Mouse (Mus musculus) G1E (cell line): Measurements from ENCODE around the gene Akap13. TPM values are rescaled to one million over a fixed set of nuclear protein-coding genes. Genes with fewer than 3 reads are reported as not detected.

Experiments
- ATAC-seq: 2 replicates; pipeline ENCODE4 v1.8.0; 2016; ENCODE audit warnings: mild to moderate bottlenecking; ENCODE audit not compliant: insufficient number of reproducible peaks, poor library complexity, low FRiP score, severe bottlenecking; ENCODE audit errors: extremely low read depth
- DNase-seq: peaks from one replicate; pipeline ENCODE4 v3.0.0; 2012; ENCODE audit warnings: low spot score
- H3K27me3 ChIP-seq: 2 replicates; pipeline ENCODE4 v1.6.1; 2012; ENCODE audit warnings: mild to moderate bottlenecking, low read length, inconsistent platforms; ENCODE audit not compliant: insufficient read depth
- H3K36me3 ChIP-seq: replicated peaks from 2 replicates; pipeline ENCODE3; 2012; ENCODE audit warnings: mild to moderate bottlenecking, inconsistent platforms
- H3K4me1 ChIP-seq: 2 replicates; pipeline ENCODE4 v1.6.1; 2012; ENCODE audit warnings: low read depth, low read length, inconsistent platforms, mixed read lengths; ENCODE audit not compliant: insufficient read depth
- H3K4me3 ChIP-seq: 2 replicates; pipeline ENCODE4 v1.5.1; 2012; ENCODE audit warnings: low read depth, mild to moderate bottlenecking, inconsistent platforms, low read length, moderate library complexity, mixed read lengths
- H3K9me3 ChIP-seq: replicated peaks from 2 replicates; pipeline ENCODE4 v1.6.1; 2012; ENCODE audit warnings: inconsistent platforms
- CTCF ChIP-seq: IDR thresholded peaks from 2 replicates; pipeline ENCODE4 v1.5.1; 2012; ENCODE audit warnings: low read depth, low read length, inconsistent platforms, mixed read lengths
- GATA1 ChIP-seq: IDR thresholded peaks from 2 replicates; pipeline ENCODE4 v1.6.1; 2012; ENCODE audit warnings: borderline replicate concordance, low read length, inconsistent platforms, mixed read lengths
- GATA2 ChIP-seq: IDR thresholded peaks from 2 replicates; pipeline ENCODE4 v1.6.1; 2012; ENCODE audit warnings: low read depth, low read length, inconsistent platforms, borderline replicate concordance
- POLR2AphosphoS5 ChIP-seq: IDR thresholded peaks from 2 replicates; pipeline ENCODE4 v1.6.1; 2012; ENCODE audit warnings: low read depth, low read length, inconsistent platforms; ENCODE audit not compliant: insufficient replicate concordance
- TAL1 ChIP-seq: conservative IDR thresholded peaks from 2 replicates; pipeline ENCODE4 v1.6.1; 2012; ENCODE audit warnings: low read depth, low read length, inconsistent platforms, mixed read lengths
- polyA plus RNA-seq: library from polyadenylated mRNA; stranded (reverse); fragments of >175 nt; gene quantifications from 2 replicates; pipeline ENCODE4 v1.2.3, GENCODE M21; 2012
- total RNA-seq, 2 experiments: library from RNA; stranded (forward) in 1 of 2; stranded (reverse) in 1 of 2; fragments of 200-1000 nt in 1 of 2; fragments of >200 nt in 1 of 2; fragmentation: Nextera tagmentation in 1 of 2; gene quantifications; 2 replicates each; pipeline ENCODE4 v1.2.3; 2014 to 2017

Gene Akap13
- total and polyA plus RNA-seq, 3 experiments, result 2.8 to 123 (median 47.0) TPM

DNA sequence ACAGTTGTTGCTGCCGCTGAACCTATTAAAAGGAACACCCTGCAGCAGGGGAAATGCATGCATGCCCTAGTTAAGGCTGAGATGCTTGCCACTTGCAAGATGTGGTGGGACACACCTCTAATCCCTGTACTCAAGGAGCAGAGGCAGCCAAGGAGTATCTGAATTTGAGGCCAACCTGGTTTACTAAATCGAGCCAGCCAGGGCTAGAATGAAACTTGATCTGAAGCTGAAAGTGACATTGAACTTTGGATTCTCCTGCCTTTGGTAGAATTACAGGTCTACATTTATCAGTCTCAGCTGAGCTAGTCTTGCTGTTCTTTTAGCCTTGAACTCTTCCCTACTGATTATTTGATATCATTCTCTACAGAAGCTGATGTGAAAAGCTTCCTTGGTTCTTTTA, 172.5 kb downstream of the Akap13 start:
- Histone ChIP-seq H3K27me3 (no peaks in the 10 kb centered on the region), H3K4me3 (no peak overlapping the region), H3K36me3 (peaks cover 20% of the 10 kb centered on the region), H3K4me1 (no peaks in the 10 kb centered on the region; the same call in 1 of the 2 replicates), H3K9me3 (no peaks in the 10 kb centered on the region)
- ATAC-seq (no peak), DNase-seq (no peak)
- no peak for TF ChIP-seq GATA2
- TF ChIP-seq TAL1, result no peak
- no peak for TF ChIP-seq GATA1
- TF ChIP-seq POLR2AphosphoS5, result no peak
- no peak for TF ChIP-seq CTCF

DNA sequence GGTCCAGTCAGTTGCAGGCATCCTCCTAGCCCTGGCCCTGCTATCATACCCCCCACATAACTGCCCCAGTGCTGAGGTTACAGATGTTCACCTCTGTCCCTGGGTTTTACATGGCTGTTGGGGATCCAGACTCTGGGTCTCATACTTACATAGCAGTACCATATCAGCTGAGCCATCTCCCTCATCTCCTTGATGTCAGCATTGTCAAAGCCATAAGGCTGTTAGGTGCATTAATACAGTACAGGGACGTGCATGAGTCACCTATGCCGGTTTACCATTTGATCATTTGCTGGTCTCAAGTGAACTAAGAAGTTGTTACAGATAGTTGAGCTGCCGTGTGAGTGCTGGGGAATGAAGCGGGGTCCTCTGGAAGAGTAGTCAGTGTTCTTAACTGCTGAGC, 174.3 kb downstream of the Akap13 start:
- Histone ChIP-seq H3K36me3 (peaks cover 17% of the 10 kb centered on the region), H3K27me3 (no peaks in the 10 kb centered on the region), H3K9me3 (no peaks in the 10 kb centered on the region), H3K4me1 (no peaks in the 10 kb centered on the region; the same call in 1 of the 2 replicates), H3K4me3 (no peak overlapping the region)
- DNase-seq (no peak), ATAC-seq (no peak)
- TF ChIP-seq CTCF (no peak), POLR2AphosphoS5 (no peak), GATA1 (no peak), TAL1 (no peak)

DNA sequence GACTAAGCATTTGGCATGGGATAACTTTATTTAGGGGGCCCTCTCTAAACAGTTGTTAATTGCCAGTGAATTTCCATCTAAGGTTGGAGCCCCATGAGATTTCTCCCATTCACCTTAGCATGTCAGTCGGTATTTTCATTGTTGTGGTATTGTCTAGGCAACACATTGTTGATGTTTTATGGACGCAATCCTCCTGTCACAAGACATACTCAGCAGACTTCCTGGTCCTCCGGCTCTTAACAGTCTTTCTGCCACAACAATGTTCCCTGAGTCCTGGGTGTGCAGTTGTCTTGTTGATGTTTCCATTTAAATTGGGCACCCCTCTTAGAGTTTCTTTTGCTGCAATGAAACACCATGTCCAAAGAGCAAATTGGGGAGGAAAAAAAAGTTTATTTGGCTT, 177.6 kb downstream of the Akap13 start:
- no peak for DNase-seq
- H3K4me3 ChIP-seq, result no peak overlapping the region
- TF ChIP-seq POLR2AphosphoS5 (no peak), GATA1 (no peak), CTCF (no peak), GATA2 (no peak), TAL1 (no peak)
- no peaks in the 10 kb centered on the region for H3K27me3 ChIP-seq
- no peaks in the 10 kb centered on the region for H3K9me3 ChIP-seq
- no peaks in the 10 kb centered on the region; the same call in 1 of the 2 replicates for H3K4me1 ChIP-seq
- H3K36me3 ChIP-seq, result peaks cover 5% of the 10 kb centered on the region
- ATAC-seq, result no peak

GRCm38 (mm10) chr7:75633393-75633792, 178.1 kb downstream of the Akap13 start:
- ATAC-seq, result no peak
- no peaks in the 10 kb centered on the region for H3K27me3 ChIP-seq
- no peak overlapping the region for H3K4me3 ChIP-seq
- peaks cover 5% of the 10 kb centered on the region for H3K36me3 ChIP-seq
- H3K4me1 ChIP-seq, result no peaks in the 10 kb centered on the region; the same call in 1 of the 2 replicates
- no peak for TF ChIP-seq GATA1
- TF ChIP-seq POLR2AphosphoS5, result no peak
- no peak for TF ChIP-seq CTCF
- TF ChIP-seq GATA2, result no peak
- no peak for TF ChIP-seq TAL1
- DNase-seq, result no peak
- H3K9me3 ChIP-seq, result no peaks in the 10 kb centered on the region

GRCm38 (mm10) chr7:75633807-75634526, 178.6 kb downstream of the Akap13 start:
- TF ChIP-seq CTCF (no peak), POLR2AphosphoS5 (no peak), TAL1 (no peak), GATA2 (no peak), GATA1 (no peak)
- DNase-seq, result no peak
- no peaks in the 10 kb centered on the region; the same call in 1 of the 2 replicates for H3K4me1 ChIP-seq
- no peak for ATAC-seq
- no peak overlapping the region for H3K4me3 ChIP-seq
- peaks cover 5% of the 10 kb centered on the region for H3K36me3 ChIP-seq
- H3K27me3 ChIP-seq, result no peaks in the 10 kb centered on the region
- H3K9me3 ChIP-seq, result no peaks in the 10 kb centered on the region

DNA sequence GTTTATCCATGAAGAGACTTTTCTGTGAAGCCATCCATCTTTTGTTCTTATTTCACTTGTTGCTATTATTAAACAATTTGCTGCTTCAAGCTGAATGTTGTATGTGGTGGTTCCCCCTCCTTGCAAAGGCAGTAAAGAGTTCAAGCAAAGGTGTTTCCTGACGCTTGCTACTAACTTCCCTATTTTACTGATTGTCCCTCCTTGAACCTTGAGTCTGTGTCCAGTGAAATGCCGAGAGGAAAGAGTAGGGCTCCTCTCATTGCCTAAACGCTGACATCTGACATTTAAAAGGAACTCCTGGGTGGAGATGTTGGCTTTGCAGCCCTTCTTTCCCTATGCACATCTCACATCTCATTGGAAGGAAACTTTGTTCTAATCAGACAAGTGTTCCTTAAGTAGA, 183.4 kb downstream of the Akap13 start:
- TF ChIP-seq GATA1, result no peak
- no peak for TF ChIP-seq POLR2AphosphoS5
- no peak for TF ChIP-seq CTCF
- no peak for TF ChIP-seq GATA2
- TF ChIP-seq TAL1, result no peak
- Histone ChIP-seq H3K27me3 (no peaks in the 10 kb centered on the region), H3K4me1 (no peaks in the 10 kb centered on the region; the same call in 1 of the 2 replicates), H3K4me3 (no peak overlapping the region), H3K9me3 (no peaks in the 10 kb centered on the region), H3K36me3 (peaks cover 14% of the 10 kb centered on the region)
- no peak for DNase-seq
- no peak for ATAC-seq
